Mouse (Mus musculus): ENCODE data around the gene Map2k5.

Map2k5 gene

GRCm38 (mm10) chr9:63194791-63195190 is 182.9 kb downstream of the Map2k5 start:
- in situ Hi-C loops (cut with MboI, MseI) = no loop called here

DNA sequence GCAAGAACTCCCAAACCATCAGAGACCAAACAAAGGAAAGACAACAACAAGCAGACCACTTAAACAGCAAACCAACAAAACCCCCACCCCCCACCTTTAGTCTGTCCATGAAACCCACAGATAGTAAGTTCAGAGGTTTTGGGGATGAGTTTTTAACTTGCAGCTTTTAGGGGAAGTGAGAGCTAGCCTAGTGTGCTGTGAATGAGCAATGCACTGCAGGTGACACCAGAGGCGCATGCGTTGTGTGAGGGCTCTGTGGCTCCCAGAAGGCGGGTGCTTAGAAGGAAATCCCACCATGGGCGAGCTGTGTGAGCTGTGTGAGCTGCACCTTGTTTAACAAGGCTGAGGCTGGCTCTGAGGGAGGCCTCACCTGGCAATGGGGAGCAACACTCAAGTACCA is 184.9 kb downstream of the Map2k5 start:
- in situ Hi-C loops (cut with MboI, MseI) = no loop called here

- in situ Hi-C loops (cut with MboI, MseI) = no loop called here
Observed at GRCm38 (mm10) chr9:63187310-63187709, 190.4 kb downstream of the Map2k5 start.

- in situ Hi-C loops (cut with MboI, MseI) = no loop called here
Observed at GRCm38 (mm10) chr9:63185249-63185648, 192.5 kb downstream of the Map2k5 start.

DNA sequence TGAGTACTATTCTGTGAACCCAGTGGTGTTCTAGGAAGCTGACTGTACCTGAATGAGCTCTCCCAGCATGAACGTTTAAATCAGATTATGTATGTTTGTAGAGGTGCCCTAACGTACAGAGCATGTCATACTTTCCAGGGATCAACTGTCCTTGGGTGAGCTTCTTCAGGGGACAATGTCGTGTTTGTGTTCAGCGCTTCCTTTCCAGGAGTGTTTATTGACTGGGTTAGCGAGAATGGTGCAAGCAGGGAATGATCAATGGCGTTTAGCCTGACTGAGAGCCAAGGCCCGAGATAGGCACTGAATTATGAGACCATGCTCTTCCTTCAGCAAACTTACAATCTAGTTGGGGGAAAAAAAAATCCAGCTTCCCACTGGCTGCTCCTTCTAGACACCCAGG is 193.8 kb downstream of the Map2k5 start:
- in situ Hi-C loops (cut with MboI, MseI) = no loop called here

DNA sequence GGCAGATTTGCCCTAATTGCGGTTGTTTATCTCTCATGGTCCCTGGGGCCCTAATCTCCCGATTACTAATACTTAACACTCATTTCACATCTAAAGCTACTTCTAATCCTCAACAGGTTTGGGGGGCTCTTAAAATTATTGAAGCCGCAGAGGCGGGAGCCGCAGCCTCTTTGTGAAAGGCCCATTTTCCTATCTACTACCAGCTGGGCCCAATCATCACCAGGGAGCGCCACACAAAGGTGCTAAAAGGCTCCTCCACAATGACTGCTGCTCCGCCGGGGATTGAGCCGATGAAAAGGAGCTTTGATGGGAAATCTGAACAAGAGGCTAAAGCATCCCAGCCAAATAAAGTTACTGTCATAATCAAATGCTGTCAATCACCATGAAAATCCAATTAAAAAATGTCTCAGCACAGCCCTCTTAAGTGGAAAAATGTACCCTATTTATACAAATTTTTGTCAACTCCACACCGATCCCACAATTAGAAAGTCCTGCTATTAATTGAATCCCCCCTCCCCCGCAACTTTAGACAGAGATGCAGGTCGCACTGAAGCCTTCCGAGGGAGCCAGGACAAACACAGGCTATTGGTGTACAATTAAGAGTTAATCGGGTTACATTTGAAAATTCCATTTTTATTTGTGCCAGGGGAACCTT is 195.3 kb downstream of the Map2k5 start:
- in situ Hi-C loops (cut with MboI, MseI) = no loop called here

GRCm38 (mm10) chr9:63181337-63182178 is 196.1 kb downstream of the Map2k5 start:
- in situ Hi-C loops (cut with MboI, MseI) = no loop called here

- in situ Hi-C loops (cut with MboI, MseI) = no loop called here
Observed at GRCm38 (mm10) chr9:63178296-63178695, 199.4 kb downstream of the Map2k5 start.

DNA sequence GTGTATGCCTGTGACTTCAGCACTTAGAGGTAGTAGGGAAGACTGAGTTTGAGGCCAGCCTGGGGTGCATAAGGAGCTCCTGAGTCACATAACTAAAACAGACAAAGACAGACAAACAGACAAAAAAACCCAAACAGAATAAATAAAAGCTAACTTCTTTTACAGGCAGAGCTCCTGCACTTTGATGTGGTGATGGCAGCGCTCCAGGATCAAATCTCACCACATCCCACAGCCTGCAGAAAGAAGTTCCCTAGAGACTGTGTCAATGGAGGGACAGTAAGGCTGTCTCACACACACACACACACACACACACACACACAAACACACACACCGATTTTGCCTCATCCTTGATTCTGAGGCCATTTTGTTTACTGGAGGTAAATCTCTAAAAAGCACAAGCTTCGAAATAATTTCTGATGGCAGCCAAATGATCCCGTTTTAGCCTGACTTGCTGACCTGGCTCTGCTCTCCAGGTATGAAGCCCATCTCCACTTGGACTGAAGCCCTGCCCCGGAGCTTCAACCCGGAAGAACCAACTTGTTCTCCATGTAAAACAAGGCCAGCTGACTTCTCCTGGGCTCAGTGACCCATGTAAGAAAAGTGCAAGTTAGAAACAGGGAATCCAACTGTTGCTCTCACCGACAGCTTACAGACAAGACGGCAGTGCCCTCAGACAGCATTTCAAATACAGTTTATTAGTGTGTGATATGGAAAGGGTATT is 203.5 kb downstream of the Map2k5 start:
- in situ Hi-C loops (cut with MboI, MseI) = no loop called here

DNA sequence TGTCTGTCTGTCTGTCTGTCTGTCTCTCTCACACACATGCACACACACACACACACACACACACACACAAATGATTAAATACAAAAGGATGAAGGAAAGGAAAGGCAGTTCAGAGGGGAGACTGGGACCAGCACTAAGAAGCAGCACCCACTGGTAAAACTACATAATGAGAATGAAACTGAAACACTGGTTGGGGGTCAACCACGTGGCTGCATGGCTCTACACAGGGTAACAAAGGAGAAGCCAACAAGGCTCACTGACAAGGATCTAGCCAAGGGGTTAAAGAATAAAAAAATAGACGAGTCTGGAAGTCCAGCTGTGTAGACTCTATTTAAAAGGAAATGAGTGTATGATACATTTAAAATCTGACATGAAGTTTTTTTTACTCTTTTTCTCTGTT is 205.8 kb downstream of the Map2k5 start:
- in situ Hi-C loops (cut with MboI, MseI) = no loop called here

DNA sequence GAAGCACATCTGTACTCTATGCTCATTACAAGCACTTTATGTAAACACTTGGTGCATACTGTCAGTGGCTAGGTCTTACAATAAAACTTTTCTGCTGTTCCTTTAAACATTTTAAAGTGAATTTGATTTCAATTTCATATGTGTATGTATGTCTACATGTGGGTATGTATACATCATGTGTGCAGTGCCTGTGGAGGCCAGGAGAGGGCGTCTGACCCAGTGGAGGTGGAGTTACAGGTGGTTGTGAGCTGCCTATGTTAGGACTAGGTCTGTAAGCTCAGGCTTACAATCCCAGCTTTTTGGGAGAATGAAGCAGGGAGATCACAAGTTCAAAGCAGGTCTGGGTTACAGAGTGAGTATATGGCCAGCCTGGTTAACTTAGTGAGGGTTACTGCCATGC is 208.6 kb downstream of the Map2k5 start:
- in situ Hi-C loops (cut with MboI, MseI) = no loop called here

GRCm38 (mm10) chr9:63165070-63165469 is 212.6 kb downstream of the Map2k5 start:
- in situ Hi-C loops (cut with MboI, MseI) = no loop called here

GRCm38 (mm10) chr9:63163756-63164155 is 213.9 kb downstream of the Map2k5 start:
- in situ Hi-C loops (cut with MboI, MseI) = no loop called here

GRCm38 (mm10) chr9:63151949-63152348 is 225.8 kb downstream of the Map2k5 start:
- in situ Hi-C loops (cut with MboI, MseI) = no loop called here

DNA sequence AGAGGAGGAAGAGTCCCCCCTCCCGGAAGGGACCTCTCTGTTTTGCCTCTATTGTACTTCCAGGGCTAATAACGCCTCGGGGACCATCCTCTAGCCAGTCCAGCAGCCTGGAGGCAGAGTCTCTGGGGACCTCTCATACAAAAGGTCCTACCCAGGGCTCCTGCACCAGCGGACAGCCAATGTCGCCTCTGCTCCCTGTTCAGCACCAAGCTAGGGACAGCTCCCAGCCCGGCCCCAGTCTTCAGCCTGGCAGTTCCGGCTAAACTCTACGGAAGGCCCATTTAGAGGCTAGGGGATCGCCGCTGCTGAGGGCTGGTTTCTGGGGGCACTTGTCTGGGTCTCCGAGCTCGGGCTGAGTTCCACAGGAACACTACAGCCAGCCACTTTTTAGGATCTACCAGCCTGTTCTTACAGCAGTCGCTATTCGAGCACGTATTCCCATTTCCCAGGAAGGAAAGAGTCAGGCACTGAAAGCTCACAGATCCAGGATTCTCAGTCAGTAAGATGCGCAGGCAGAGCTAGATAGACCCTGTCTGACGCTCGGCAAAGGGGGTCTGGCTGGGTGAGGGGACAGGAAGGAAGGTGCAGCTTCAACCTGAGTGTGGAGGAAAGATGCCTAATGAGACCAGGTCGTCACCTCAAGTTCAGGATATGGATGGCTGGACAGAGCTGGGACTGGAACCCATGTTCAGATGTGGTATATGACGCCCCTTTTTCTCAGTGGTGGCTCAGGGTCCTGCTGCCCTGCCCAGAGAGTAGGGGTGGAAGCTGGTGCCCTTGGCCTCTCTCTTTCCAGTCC is 226.4 kb downstream of the Map2k5 start:
- in situ Hi-C loops (cut with MboI, MseI) = no loop called here

DNA sequence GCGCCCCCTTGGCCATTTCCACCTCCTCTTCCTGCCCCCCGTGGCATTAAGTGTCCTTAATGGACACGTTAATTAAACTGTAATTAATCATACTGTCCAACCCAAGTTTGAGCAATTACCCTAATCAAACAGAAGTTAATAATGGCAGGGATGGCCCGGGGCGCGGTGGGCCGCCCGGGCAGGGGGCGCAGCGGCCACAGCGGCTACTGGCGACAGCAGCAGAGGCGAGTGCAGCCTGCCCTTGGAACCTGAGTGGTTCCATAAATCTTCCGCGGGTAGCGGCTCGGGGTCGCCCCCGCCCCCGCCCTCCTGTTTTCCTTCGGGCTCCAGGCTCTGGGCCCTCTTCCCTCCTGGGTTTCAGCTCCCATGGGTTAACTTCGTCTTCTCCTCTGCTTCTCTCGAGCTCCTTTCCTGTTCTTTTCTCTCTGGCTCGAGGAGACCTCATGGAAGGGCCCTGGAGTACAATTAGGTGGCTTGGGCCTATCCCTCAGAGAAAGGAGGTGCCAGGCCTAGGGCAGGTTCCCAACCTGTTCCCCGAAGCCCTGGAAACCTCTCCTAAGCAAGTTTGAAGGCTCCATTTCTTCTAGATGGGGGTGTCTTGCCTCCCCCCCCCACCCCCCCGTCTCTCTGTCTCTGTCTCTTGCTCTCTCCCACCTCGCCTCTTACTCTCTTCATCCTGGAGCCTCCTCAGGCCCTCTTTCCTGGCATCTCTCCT is 227.5 kb downstream of the Map2k5 start:
- in situ Hi-C loops (cut with MboI, MseI) = no loop called here

DNA sequence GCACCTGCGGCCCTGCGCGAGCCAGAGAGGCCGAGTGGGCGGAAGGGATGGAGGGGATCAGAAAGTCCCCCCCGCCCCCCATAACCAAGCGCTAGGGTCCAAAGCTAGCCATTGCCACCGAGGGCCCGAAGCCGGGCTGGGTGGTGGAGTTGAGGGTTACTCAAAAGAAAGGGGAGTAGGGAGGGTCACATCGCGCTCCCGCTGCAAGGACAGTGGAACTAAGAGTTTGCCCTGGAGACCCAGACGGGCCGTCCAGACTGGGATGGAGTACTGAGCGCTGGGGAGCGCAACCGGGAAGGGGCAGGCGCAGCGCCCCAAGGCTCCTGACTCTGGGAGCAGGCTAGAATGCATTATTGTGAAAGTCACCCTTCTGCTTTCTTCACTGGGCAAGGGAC is 228.3 kb downstream of the Map2k5 start:
- in situ Hi-C loops (cut with MboI, MseI) = loop anchor here (25.0 kb wide), 1 partner anchor 313 kb away; no protein-coding TSS in a partner anchor

DNA sequence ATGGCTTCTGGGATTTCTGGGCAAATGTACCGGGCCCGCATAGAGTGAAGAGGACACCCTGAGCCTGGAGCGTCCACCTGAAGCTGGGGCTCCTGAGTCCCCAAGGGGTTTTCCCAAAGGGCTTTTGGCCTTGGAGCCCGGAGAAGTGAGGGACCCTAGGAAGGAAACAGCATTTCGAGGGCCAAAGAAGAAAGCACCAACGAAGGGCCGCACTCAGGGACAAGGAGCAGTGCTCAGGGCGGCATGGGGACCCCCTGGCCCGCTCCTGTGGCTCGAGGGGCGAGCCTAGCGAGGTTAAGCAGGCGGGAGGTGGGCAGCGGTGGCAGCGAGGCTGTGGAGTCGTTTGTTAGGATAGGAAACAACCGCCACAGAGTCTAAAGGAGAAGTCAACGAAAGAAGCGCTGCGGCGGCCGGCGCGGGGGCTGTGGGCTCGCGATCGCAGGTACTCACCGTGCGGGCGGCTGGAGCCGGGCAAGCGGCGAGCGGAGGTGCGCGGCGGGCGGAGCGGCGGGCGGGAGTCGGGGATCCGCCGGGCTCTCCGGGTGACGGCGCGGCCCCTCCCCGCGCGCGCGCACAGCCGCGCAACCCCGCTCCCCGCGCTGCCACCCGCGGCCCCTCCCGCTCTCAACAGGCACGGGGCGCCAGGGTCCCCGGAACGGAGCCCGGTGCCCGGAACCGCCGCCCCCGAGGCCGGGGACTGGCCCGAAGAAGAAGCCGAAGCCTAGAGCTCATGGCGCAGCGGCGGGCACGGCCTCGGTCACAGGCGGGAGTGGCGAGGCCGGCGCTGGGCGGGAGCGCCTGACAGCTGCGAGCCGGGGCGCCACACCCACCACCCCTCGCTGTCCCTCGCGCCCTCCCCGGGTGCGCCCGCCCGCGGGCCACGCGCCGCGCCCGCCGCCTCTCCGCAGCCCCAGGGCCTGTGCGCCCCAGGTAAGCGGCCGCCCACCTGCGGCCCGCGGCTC is 229.0 kb downstream of the Map2k5 start, which contains the start of gene Skor1:
Gene Skor1 (minus strand): TSS at position 552 of the 962 bp plus-strand sequence.
- in situ Hi-C loops (cut with MboI, MseI) = loop anchor here (25.0 kb wide), 1 partner anchor 314 kb away; no protein-coding TSS in a partner anchor

GRCm38 (mm10) chr9:63147786-63148409 is 229.8 kb downstream of the Map2k5 start:
- in situ Hi-C loops (cut with MboI, MseI) = loop anchor here (25.0 kb wide), 1 partner anchor 314 kb away; no protein-coding TSS in a partner anchor

All from T-helper 2 cell (primary cell).